Mouse (Mus musculus) embryonic facial prominence, embryonic 13.5 days (tissue): ENCODE measurements around the gene Tmem254c. TPM values are rescaled to one million over a fixed set of nuclear protein-coding genes. Genes with fewer than 3 reads are reported as not detected.
"Not testable (repeated sequence)": the region's sequence is repeated elsewhere in the genome, so short reads cannot be mapped to it uniquely, and the experiment has no call there.

ENCODE experiments used
- ATAC-seq: fragments of 200-750 bp; cut with Nextera tagmentation; 2 replicates; pipeline ENCODE4 v1.8.0; 2017; ENCODE audit warnings: low read depth; ENCODE audit not compliant: insufficient number of reproducible peaks, insufficient read depth, low FRiP score, low TSS enrichment
- H3K27ac ChIP-seq: fragments of 300-500 bp; sonication (generic); 2 replicates; pipeline ENCODE4 v1.5.1; 2015; ENCODE audit warnings: moderate library complexity, mild to moderate bottlenecking, inconsistent platforms
- H3K27me3 ChIP-seq: fragments of 300-500 bp; sonication (generic); 2 replicates; pipeline ENCODE4 v1.6.1; 2015; ENCODE audit warnings: mild to moderate bottlenecking, inconsistent platforms
- H3K36me3 ChIP-seq: fragments of 300-500 bp; sonication (generic); 2 replicates; pipeline ENCODE4 v1.6.1; 2015; ENCODE audit warnings: mild to moderate bottlenecking, inconsistent platforms
- H3K4me1 ChIP-seq: fragments of 300-500 bp; sonication (generic); 2 replicates; pipeline ENCODE4 v1.6.1; 2015; ENCODE audit warnings: inconsistent platforms
- H3K4me2 ChIP-seq: fragments of 300-500 bp; sonication (generic); 2 replicates; pipeline ENCODE4 v1.6.1; 2015; ENCODE audit warnings: moderate library complexity, mild to moderate bottlenecking, inconsistent platforms
- H3K4me3 ChIP-seq: fragments of 300-500 bp; sonication (generic); 2 replicates; pipeline ENCODE4 v1.5.1; 2015; ENCODE audit warnings: mild to moderate bottlenecking, inconsistent platforms
- H3K9ac ChIP-seq: fragments of 300-500 bp; sonication (generic); 2 replicates; pipeline ENCODE4 v1.6.1; 2015; ENCODE audit warnings: mild to moderate bottlenecking, inconsistent platforms
- H3K9me3 ChIP-seq: fragments of 300-500 bp; sonication (generic); 2 replicates; pipeline ENCODE4 v1.6.1; 2016; ENCODE audit warnings: inconsistent platforms
- WGBS: fragments of 180-500 bp; shearing (Covaris S2); methylation state at CpG from one replicate; pipeline ENCODE4 v1.1.7; 2015; ENCODE audit warnings: mixed read lengths; 5-methylcytosine and 5-hydroxymethylcytosine counted together
- polyA plus RNA-seq: library from polyadenylated mRNA; unstranded; fragments of >200 nt; fragmentation: Nextera tagmentation; extraction: Ambion mirVana; gene quantifications from 2 replicates; pipeline ENCODE4 v1.2.1, GENCODE M21; 2015

Gene Tmem254c
- polyA plus RNA-seq, 1 experiment from 2014 or later: 34.0 TPM

DNA sequence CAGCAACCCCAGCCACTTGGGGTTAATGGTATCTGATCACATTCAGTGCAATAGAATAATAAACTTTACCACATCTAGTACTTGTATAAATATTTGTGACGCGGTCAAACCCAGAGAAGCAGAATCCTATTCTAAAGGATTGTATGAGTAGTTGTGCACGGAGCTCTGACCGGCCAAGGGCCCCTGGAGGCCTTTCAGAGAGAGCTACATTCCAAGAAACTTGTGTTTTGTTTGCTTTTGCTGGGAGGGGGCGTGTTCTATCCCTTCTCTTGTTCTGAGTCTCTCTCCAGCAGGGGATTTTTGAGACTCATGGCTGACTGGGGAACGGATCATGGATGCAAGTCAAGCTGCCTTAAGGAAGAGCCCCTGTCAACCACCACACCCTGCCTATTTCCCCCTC, 31.7 kb downstream of the Tmem254c start:
- H3K4me3 ChIP-seq, H3K9ac ChIP-seq, H3K27me3 ChIP-seq, ATAC-seq, H3K36me3 ChIP-seq, H3K9me3 ChIP-seq, H3K4me1 ChIP-seq, H3K4me2 ChIP-seq, H3K27ac ChIP-seq: not testable (repeated sequence)
- WGBS: no CpG with 5 or more reads among the region's 6 CpGs

DNA sequence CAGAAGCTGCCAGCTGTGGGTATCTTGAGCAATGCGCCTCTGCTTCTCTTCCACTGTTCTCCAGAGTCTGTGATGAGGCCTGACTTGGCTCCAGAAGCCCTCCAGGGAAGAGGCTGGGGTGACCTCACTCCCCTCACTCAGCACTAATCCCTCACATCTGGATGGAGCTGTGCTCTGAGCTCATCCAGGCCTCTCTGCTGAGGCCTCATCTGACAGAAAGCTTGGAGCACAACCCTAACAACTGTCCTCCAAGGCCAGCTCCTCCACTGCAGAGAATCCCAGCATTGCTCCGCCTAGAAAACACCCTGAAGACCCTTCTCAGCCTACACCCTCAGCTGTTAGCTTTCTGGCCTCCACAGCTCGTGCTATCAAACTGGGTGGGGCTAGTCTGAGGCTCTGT, 32.8 kb downstream of the Tmem254c start:
- not testable (repeated sequence) for H3K9ac ChIP-seq, H3K27ac ChIP-seq, H3K4me2 ChIP-seq, ATAC-seq, H3K4me3 ChIP-seq, H3K9me3 ChIP-seq, H3K27me3 ChIP-seq, H3K4me1 ChIP-seq, H3K36me3 ChIP-seq
- WGBS: no CpG with 5 or more reads among the region's 3 CpGs

DNA sequence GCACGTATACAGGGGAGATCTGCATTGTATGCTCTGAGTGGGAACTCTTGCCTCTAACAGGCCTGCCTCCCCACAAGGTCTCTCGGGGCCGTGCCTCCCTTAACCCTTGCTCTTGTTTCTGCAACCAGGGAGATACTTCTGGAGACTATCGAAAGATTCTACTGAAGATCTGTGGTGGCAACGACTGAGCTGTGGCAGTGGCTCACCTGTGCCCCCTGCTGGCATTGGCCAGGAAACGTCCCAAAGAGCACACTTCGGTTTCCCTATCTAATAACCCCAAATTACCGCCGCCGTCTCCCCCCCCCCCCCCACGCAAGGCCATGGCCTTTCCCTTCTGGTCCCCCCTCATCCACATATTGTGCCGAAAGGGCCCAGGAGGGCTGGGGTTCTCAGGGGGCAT, 41.5 kb downstream of the Tmem254c start:
- not testable (repeated sequence) for H3K4me2 ChIP-seq, H3K4me1 ChIP-seq, H3K9me3 ChIP-seq, H3K27me3 ChIP-seq, H3K4me3 ChIP-seq, ATAC-seq, H3K27ac ChIP-seq, H3K36me3 ChIP-seq, H3K9ac ChIP-seq
- no CpG with 5 or more reads among the region's 12 CpGs for WGBS

DNA sequence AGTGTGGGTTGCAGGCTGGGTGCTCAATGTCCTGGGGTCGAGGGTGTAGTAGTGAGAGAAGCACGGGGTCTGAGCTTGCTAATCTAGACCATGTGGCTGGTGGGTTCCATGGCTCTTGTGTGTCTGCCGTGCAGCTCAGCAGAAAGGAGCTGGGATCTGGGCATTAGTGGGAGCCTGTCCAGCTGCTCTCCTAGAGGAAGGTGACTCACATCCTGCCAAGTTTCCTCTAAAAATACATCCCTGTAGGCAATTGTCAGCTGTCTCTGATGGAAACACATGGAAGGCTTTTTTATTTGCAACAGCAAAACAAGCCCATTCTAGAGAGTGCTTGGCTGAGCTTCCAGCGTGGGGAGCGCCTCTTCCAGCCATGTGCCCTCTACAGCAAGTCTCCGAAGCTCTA, 44.3 kb downstream of the Tmem254c start:
- H3K27ac ChIP-seq, ATAC-seq, H3K27me3 ChIP-seq, H3K4me1 ChIP-seq, H3K36me3 ChIP-seq, H3K4me3 ChIP-seq, H3K4me2 ChIP-seq, H3K9ac ChIP-seq, H3K9me3 ChIP-seq: not testable (repeated sequence)
- no CpG with 5 or more reads among the region's 6 CpGs for WGBS

DNA sequence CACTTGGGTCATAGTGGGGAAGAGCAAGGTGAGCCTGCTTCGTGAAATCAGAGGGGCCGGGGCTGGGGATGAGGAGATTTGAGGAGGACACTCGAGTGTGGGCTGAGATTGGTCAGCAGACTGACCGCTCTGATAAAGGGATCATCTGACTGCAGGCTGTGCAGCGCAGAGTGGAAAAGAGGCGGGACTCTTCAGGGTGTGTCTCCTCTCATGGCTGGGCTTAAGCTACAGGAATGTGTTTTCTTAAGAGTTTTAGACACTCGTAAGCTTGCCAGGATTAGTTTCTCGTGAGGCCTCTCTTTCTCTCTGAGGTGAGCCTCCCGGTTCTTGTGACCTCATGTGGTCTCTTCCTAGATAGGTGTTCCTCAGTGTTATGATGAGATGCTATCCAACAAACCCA, 45.6 kb downstream of the Tmem254c start:
- not testable (repeated sequence) for H3K27ac ChIP-seq, H3K9ac ChIP-seq, ATAC-seq, H3K36me3 ChIP-seq, H3K4me3 ChIP-seq, H3K9me3 ChIP-seq, H3K4me2 ChIP-seq, H3K4me1 ChIP-seq, H3K27me3 ChIP-seq
- no CpG with 5 or more reads among the region's 9 CpGs for WGBS

DNA sequence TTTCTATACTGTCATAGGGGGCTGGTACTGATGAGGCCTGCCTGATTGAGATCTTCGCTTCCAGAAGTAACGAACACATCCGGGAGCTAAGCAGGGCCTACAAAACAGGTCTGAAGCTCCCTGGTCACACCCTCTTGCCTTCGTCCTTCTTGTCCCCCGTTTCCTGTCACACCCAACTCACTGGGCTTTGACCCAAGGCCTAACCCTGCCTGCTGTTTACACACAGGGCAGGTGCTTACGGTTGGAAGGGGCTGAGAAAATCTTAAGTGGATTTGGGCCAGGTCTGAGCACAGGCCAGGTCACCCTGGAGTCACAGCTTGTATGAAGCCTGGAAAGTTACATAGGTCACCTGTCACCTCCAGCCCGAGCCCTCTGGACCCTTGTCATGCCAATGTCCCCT, 50.7 kb downstream of the Tmem254c start:
- not testable (repeated sequence) for H3K9ac ChIP-seq, H3K4me2 ChIP-seq, ATAC-seq, H3K4me1 ChIP-seq, H3K4me3 ChIP-seq, H3K27me3 ChIP-seq, H3K9me3 ChIP-seq, H3K36me3 ChIP-seq, H3K27ac ChIP-seq
- no CpG with 5 or more reads among the region's 7 CpGs for WGBS

Other genes with a start within 250 kb of the Tmem254c start
- 15.4 and 15.9 TPM in 2 replicates for gene Anxa11, start 225.2 kb downstream of the Tmem254c start, polyA plus RNA-seq
- 1.7 TPM in 1 of 2 replicates, not detected in the other for gene Plac9a, start 164.3 kb downstream of the Tmem254c start, polyA plus RNA-seq
- gene Tmem254a, start 139.7 kb downstream of the Tmem254c start, polyA plus RNA-seq: 2.5 and 3.2 TPM in 2 replicates
- gene Cphx1, start 129.1 kb downstream of the Tmem254c start, polyA plus RNA-seq: not detected in 2 replicates
- gene Duxbl1, start 88.8 kb downstream of the Tmem254c start, polyA plus RNA-seq: 2.4 and 2.7 TPM in 2 replicates
- 5.9 and 7.7 TPM in 2 replicates for gene Gm9780, start 24.6 kb downstream of the Tmem254c start, polyA plus RNA-seq
- not detected in 2 replicates for gene Cphx2, start 14.2 kb upstream of the Tmem254c start, polyA plus RNA-seq
- not detected in 2 replicates for gene Cphx3, start 14.9 kb upstream of the Tmem254c start, polyA plus RNA-seq
- gene Duxbl2, start 51.0 kb upstream of the Tmem254c start, polyA plus RNA-seq: 0.81 TPM in 1 of 2 replicates, not detected in the other
- gene Plac9b, start 115.1 kb upstream of the Tmem254c start, polyA plus RNA-seq: 4.0 and 5.3 TPM in 2 replicates
- 24.1 and 28.2 TPM in 2 replicates for gene Tmem254b, start 139.7 kb upstream of the Tmem254c start, polyA plus RNA-seq
- gene Duxbl3, start 190.6 kb upstream of the Tmem254c start, polyA plus RNA-seq: 2.9 and 3.8 TPM in 2 replicates